19 mouse cellular contexts compared by ENCODE assay signal in the genomic region with DNA sequence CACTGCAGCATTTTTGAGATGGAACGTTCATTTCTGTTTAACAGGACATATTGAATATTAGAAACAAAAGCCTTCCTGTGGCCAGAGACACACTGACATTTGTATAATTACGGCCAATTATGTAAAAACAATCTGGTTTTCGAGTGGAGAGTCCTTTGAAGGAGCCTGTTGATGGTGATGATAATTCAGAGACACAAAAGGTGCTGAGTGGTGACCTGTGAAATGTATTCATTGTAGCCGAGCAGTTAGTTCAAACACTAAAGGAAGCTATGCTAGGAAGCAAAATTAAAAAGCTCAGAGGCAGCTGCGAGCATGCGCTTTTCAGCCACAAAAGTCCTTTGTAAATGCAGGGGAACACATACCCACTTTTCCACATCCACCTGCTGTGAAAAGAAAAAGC.
DNase-seq lines count a peak whose midpoint lies in the region; ATAC-seq and TF ChIP-seq lines count a peak whose summit lies in the region.
"Had no signal": no experiment of that assay in that cellular context is flagged by ENCODE, and none has a peak within 500 bp of the region (broad histone marks: within the 10 kb centered on the region; RNA-seq: fewer than 3 reads in every experiment).

No protein-coding gene starts in this region.

- H3K9ac ChIP-seq in hindbrain, embryonic 12.5 days, result no peak overlapping the region
- no peak overlapping the region for H3K9ac ChIP-seq in midbrain, embryonic 11.5 days (ENCODE audit: low read length)
- no peak overlapping the region for H3K9ac ChIP-seq in midbrain, embryonic 16.5 days (ENCODE audit: low read depth, low read length)
- H3K9ac ChIP-seq in forebrain, embryonic 15.5 days (replicated peaks), result no peak overlapping the region
- H3K9ac ChIP-seq in hindbrain, postnatal 0 days (replicated peaks; ENCODE audit: low read length), result no peak overlapping the region
- H3K9ac ChIP-seq: liver, embryonic 13.5 days; lung, embryonic 15.5 days had no signal

- 0 out of 2 replicates have a peak overlapping the region, but pooled peaks have one; percentile 17 for H3K4me2 ChIP-seq in hindbrain, embryonic 12.5 days (replicated peaks)
- no peak overlapping the region for H3K4me2 ChIP-seq in midbrain, embryonic 11.5 days
- no peak overlapping the region for H3K4me2 ChIP-seq in midbrain, embryonic 16.5 days (ENCODE audit: low read length)
- H3K4me2 ChIP-seq in forebrain, embryonic 15.5 days (replicated peaks), result peak overlapping the region; percentile 25
- peak overlapping the region; percentile 33 for H3K4me2 ChIP-seq in hindbrain, postnatal 0 days (ENCODE audit: low read depth, low read length)
- H3K4me2 ChIP-seq: heart, embryonic 11.5 days; liver, embryonic 13.5 days; lung, embryonic 15.5 days had no signal

- no peak overlapping the region for H3K4me3 ChIP-seq in hindbrain, embryonic 12.5 days
- H3K4me3 ChIP-seq in hindbrain, embryonic 10.5 days, result no peak overlapping the region
- no peak overlapping the region for H3K4me3 ChIP-seq in midbrain, embryonic 11.5 days (ENCODE audit: low read depth, low read length)
- no peak overlapping the region for H3K4me3 ChIP-seq in midbrain, embryonic 16.5 days (ENCODE audit: low read depth, low read length)
- H3K4me3 ChIP-seq in forebrain, embryonic 15.5 days, result no peak overlapping the region
- H3K4me3 ChIP-seq in hindbrain, postnatal 0 days (ENCODE audit: low read length), result no peak overlapping the region
- H3K4me3 ChIP-seq: liver, embryonic 13.5 days; lung, embryonic 15.5 days had no signal

- ATAC-seq in hindbrain, embryonic 12.5 days (ENCODE audit: low FRiP score), result no peak
- no peak for ATAC-seq in midbrain, embryonic 11.5 days (ENCODE audit: low FRiP score)
- ATAC-seq in midbrain, embryonic 16.5 days, result no peak
- ATAC-seq in forebrain, embryonic 15.5 days (replicated peaks), result no peak
- ATAC-seq in hindbrain, postnatal 0 days, result no peak
- no peak for ATAC-seq in cerebellum, adult (ENCODE audit: insufficient number of reproducible peaks, low FRiP score, low TSS enrichment)
- ATAC-seq: intestine, postnatal 0 days had no signal

- H3K4me1 ChIP-seq in hindbrain, embryonic 12.5 days, result peaks cover 3% of the 10 kb centered on the region; the same call in 1 of the 2 replicates
- H3K4me1 ChIP-seq in hindbrain, embryonic 10.5 days (replicated peaks), result peaks cover 12% of the 10 kb centered on the region
- H3K4me1 ChIP-seq in midbrain, embryonic 11.5 days (ENCODE audit: control insufficient read depth, insufficient read depth, low read length), result no peaks in the 10 kb centered on the region; the same call in 1 of the 2 replicates
- H3K4me1 ChIP-seq in midbrain, embryonic 16.5 days (ENCODE audit: control insufficient read depth, insufficient read depth, low read length), result no peaks in the 10 kb centered on the region
- peaks cover 8% of the 10 kb centered on the region for H3K4me1 ChIP-seq in forebrain, embryonic 15.5 days
- no peaks in the 10 kb centered on the region for H3K4me1 ChIP-seq in hindbrain, postnatal 0 days (ENCODE audit: insufficient read depth, low read length)
- H3K4me1 ChIP-seq: liver, embryonic 13.5 days; lung, embryonic 15.5 days had no signal

- no peak overlapping the region for H3K27ac ChIP-seq in hindbrain, embryonic 12.5 days
- no peak overlapping the region for H3K27ac ChIP-seq in hindbrain, embryonic 10.5 days
- H3K27ac ChIP-seq in midbrain, embryonic 11.5 days (ENCODE audit: low read depth, low read length), result no peak overlapping the region
- no peak overlapping the region for H3K27ac ChIP-seq in midbrain, embryonic 16.5 days (ENCODE audit: low read length)
- no peak overlapping the region for H3K27ac ChIP-seq in forebrain, embryonic 15.5 days (replicated peaks)
- H3K27ac ChIP-seq in hindbrain, postnatal 0 days, result no peak overlapping the region
- H3K27ac ChIP-seq: liver, embryonic 13.5 days; lung, embryonic 15.5 days had no signal

- WGBS in hindbrain, embryonic 12.5 days, result 33% methylated on average over 6 of the region's 6 CpGs
- WGBS in hindbrain, embryonic 10.5 days, result 40% methylated on average over 6 of the region's 6 CpGs
- 44% methylated on average over 6 of the region's 6 CpGs for WGBS in midbrain, embryonic 11.5 days
- 27% methylated on average over 6 of the region's 6 CpGs for WGBS in midbrain, embryonic 16.5 days
- 7% methylated on average over 6 of the region's 6 CpGs for WGBS in forebrain, embryonic 15.5 days
- WGBS in hindbrain, postnatal 0 days, result 19% methylated on average over 6 of the region's 6 CpGs

- DNase-seq in hindbrain, embryonic 10.5 days (ENCODE audit: low spot score), result no peak
- peak; percentile 72 for DNase-seq in midbrain, embryonic 11.5 days (ENCODE audit: low spot score, missing footprints)
- DNase-seq in hindbrain, postnatal 0 days (ENCODE audit: low spot score), result no peak
- DNase-seq in spleen, postnatal 14 days (ENCODE audit: low spot score in 2 of 2), result no peak
- DNase-seq: adrenal gland, postnatal 10 days; cerebellum, adult 9-10 months; gastrocnemius, postnatal 10 days; heart, postnatal 10 days; liver, embryonic 13.5 days; lung, postnatal 4 days; right cerebral cortex, postnatal 25 days; spleen, adult 18-20 months had no signal

- H3K9me3 ChIP-seq in hindbrain, embryonic 12.5 days (replicated peaks), result no peaks in the 10 kb centered on the region
- no peaks in the 10 kb centered on the region for H3K9me3 ChIP-seq in hindbrain, embryonic 10.5 days
- H3K9me3 ChIP-seq in midbrain, embryonic 11.5 days (ENCODE audit: control insufficient read depth, low read length), result no peaks in the 10 kb centered on the region
- no peaks in the 10 kb centered on the region for H3K9me3 ChIP-seq in midbrain, embryonic 16.5 days (replicated peaks; ENCODE audit: control insufficient read depth, low read length, poor library complexity, severe bottlenecking)
- no peaks in the 10 kb centered on the region for H3K9me3 ChIP-seq in forebrain, embryonic 15.5 days
- no peaks in the 10 kb centered on the region for H3K9me3 ChIP-seq in hindbrain, postnatal 0 days (ENCODE audit: low read length)
- H3K9me3 ChIP-seq: liver, embryonic 13.5 days; lung, embryonic 15.5 days had no signal

- no peaks in the 10 kb centered on the region for H3K36me3 ChIP-seq in hindbrain, embryonic 12.5 days
- H3K36me3 ChIP-seq in hindbrain, embryonic 10.5 days, result no peaks in the 10 kb centered on the region
- no peaks in the 10 kb centered on the region for H3K36me3 ChIP-seq in midbrain, embryonic 11.5 days (ENCODE audit: control insufficient read depth, insufficient read depth, low read length)
- H3K36me3 ChIP-seq in midbrain, embryonic 16.5 days (ENCODE audit: control insufficient read depth, insufficient read depth, low read length), result no peaks in the 10 kb centered on the region
- H3K36me3 ChIP-seq in forebrain, embryonic 15.5 days, result no peaks in the 10 kb centered on the region
- H3K36me3 ChIP-seq in hindbrain, postnatal 0 days (ENCODE audit: insufficient read depth, low read length), result no peaks in the 10 kb centered on the region
- H3K36me3 ChIP-seq: liver, embryonic 13.5 days; lung, embryonic 15.5 days had no signal

- H3K27me3 ChIP-seq in hindbrain, embryonic 12.5 days, result no peaks in the 10 kb centered on the region
- no peaks in the 10 kb centered on the region for H3K27me3 ChIP-seq in hindbrain, embryonic 10.5 days (ENCODE audit: insufficient read depth, poor library complexity, severe bottlenecking)
- H3K27me3 ChIP-seq in midbrain, embryonic 11.5 days (ENCODE audit: control insufficient read depth, insufficient read depth, low read length), result no peaks in the 10 kb centered on the region
- no peaks in the 10 kb centered on the region for H3K27me3 ChIP-seq in midbrain, embryonic 16.5 days (ENCODE audit: control insufficient read depth, insufficient read depth, low read depth, low read length)
- no peaks in the 10 kb centered on the region for H3K27me3 ChIP-seq in forebrain, embryonic 15.5 days
- no peaks in the 10 kb centered on the region for H3K27me3 ChIP-seq in hindbrain, postnatal 0 days (ENCODE audit: insufficient read depth, low read length)
- H3K27me3 ChIP-seq: liver, embryonic 13.5 days; lung, embryonic 15.5 days had no signal

- TF ChIP-seq CTCF in hindbrain, postnatal 0 days (IDR thresholded peaks at IDR 0.05; ENCODE audit: low read depth), result no peak

Comparison
In these comparisons a context has a peak if more than half of its experiments do, and no peak if none do; other contexts are left out.
1. H3K4me2 ChIP-seq: peak in hindbrain, embryonic 12.5 days (single experiment), forebrain, embryonic 15.5 days (single experiment) and hindbrain, postnatal 0 days (single experiment); none in midbrain, embryonic 11.5 days (single experiment) and midbrain, embryonic 16.5 days (single experiment).